In the genomic region with DNA sequence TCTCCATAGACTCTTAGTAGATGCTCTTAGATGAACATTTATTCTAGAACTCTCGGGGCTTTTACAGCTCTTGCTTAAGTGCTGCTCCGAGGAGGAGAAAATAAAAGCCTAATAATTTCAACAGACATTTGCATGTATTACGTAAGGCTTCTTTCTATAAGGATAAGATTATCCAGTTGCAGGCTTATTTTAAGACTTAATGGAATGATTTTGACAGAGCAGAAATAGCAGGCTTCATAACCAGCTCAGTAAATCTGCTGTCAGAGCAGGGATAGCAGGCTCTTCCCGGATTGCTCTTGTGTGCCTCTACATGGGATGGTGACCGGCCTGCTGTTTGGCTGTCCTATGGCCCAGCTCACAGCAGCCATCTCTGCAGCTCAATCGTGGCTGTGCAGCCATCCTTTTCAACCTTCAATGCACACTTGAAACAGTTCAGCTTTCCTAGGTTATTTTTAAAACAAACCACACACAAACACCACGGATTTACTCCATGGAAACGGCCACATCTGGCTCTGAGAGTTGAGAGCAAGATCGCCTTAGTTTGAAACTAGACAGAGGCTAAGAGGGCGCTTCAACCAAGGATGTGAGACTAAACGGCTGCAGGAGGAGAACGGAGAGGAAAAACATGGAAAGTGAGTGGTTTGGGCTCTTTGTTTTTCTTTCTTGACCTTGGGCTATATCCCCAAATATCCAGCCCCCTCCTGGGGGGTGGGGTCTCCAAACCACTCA, we compare ENCODE assay signal across 11 mouse cellular contexts. TPM values are rescaled to one million over a fixed set of nuclear protein-coding genes. Genes with fewer than 3 reads are reported as not detected.
DNase-seq lines count a peak whose midpoint lies in the region; ATAC-seq lines count a peak whose summit lies in the region.
"Had no signal": no experiment of that assay in that cellular context is flagged by ENCODE, and none has a peak within 500 bp of the region (broad histone marks: within the 10 kb centered on the region; RNA-seq: fewer than 3 reads in every experiment).

No protein-coding gene starts in this region.

- no peak overlapping the region for H3K9ac ChIP-seq in kidney, embryonic 15.5 days
- no peak overlapping the region for H3K9ac ChIP-seq in lung, embryonic 15.5 days
- no peak overlapping the region for H3K9ac ChIP-seq in embryonic facial prominence, embryonic 12.5 days
- no peak overlapping the region for H3K9ac ChIP-seq in stomach, embryonic 15.5 days
- H3K9ac ChIP-seq: limb, embryonic 15.5 days had no signal

- no peaks in the 10 kb centered on the region for H3K9me3 ChIP-seq in kidney, embryonic 15.5 days (replicated peaks)
- H3K9me3 ChIP-seq in lung, embryonic 15.5 days: no peaks in the 10 kb centered on the region
- H3K9me3 ChIP-seq in embryonic facial prominence, embryonic 12.5 days: no peaks in the 10 kb centered on the region
- no peaks in the 10 kb centered on the region for H3K9me3 ChIP-seq in stomach, embryonic 15.5 days
- H3K9me3 ChIP-seq: limb, embryonic 15.5 days had no signal

- H3K4me1 ChIP-seq in kidney, embryonic 15.5 days: peaks cover 47% of the 10 kb centered on the region
- H3K4me1 ChIP-seq in lung, embryonic 15.5 days: peaks cover 24% of the 10 kb centered on the region
- peaks cover 33% of the 10 kb centered on the region for H3K4me1 ChIP-seq in embryonic facial prominence, embryonic 12.5 days
- peaks cover 25% of the 10 kb centered on the region for H3K4me1 ChIP-seq in stomach, embryonic 15.5 days

- H3K4me3 ChIP-seq in kidney, embryonic 15.5 days (replicated peaks): no peak overlapping the region
- H3K4me3 ChIP-seq in lung, embryonic 15.5 days: no peak overlapping the region
- no peak overlapping the region for H3K4me3 ChIP-seq in embryonic facial prominence, embryonic 12.5 days
- no peak overlapping the region for H3K4me3 ChIP-seq in stomach, embryonic 15.5 days (replicated peaks)
- H3K4me3 ChIP-seq: limb, embryonic 15.5 days had no signal

- peak overlapping the region; percentile 87 for H3K27ac ChIP-seq in kidney, embryonic 15.5 days
- peak overlapping the region; percentile 87 for H3K27ac ChIP-seq in lung, embryonic 15.5 days
- H3K27ac ChIP-seq in embryonic facial prominence, embryonic 12.5 days: peak overlapping the region; percentile 46
- peak overlapping the region; percentile 63; the same call in 1 of the 2 replicates for H3K27ac ChIP-seq in stomach, embryonic 15.5 days
- H3K27ac ChIP-seq: macrophage had no signal

- no peaks in the 10 kb centered on the region for H3K36me3 ChIP-seq in kidney, embryonic 15.5 days
- no peaks in the 10 kb centered on the region for H3K36me3 ChIP-seq in lung, embryonic 15.5 days
- H3K36me3 ChIP-seq in embryonic facial prominence, embryonic 12.5 days: no peaks in the 10 kb centered on the region
- no peaks in the 10 kb centered on the region for H3K36me3 ChIP-seq in stomach, embryonic 15.5 days
- H3K36me3 ChIP-seq: limb, embryonic 15.5 days had no signal

- 47% methylated on average over 12 of the region's 12 CpGs for WGBS in kidney, embryonic 15.5 days
- 49% methylated on average over 12 of the region's 12 CpGs for WGBS in lung, embryonic 15.5 days
- WGBS in embryonic facial prominence, embryonic 12.5 days: 56% methylated on average over 12 of the region's 12 CpGs
- WGBS in stomach, embryonic 15.5 days: 51% methylated on average over 12 of the region's 12 CpGs

- no peak overlapping the region for H3K4me2 ChIP-seq in kidney, embryonic 15.5 days
- no peak overlapping the region for H3K4me2 ChIP-seq in lung, embryonic 15.5 days
- H3K4me2 ChIP-seq in embryonic facial prominence, embryonic 12.5 days (replicated peaks): no peak overlapping the region
- no peak overlapping the region for H3K4me2 ChIP-seq in stomach, embryonic 15.5 days
- H3K4me2 ChIP-seq: limb, embryonic 15.5 days had no signal

- 0 out of 2 replicates have a peak, but pooled peaks have one; percentile 3 for ATAC-seq in kidney, embryonic 15.5 days (replicated peaks; ENCODE audit: low FRiP score)
- ATAC-seq in lung, embryonic 15.5 days (ENCODE audit: borderline replicate concordance, extremely low read depth, low FRiP score, low TSS enrichment): no peak
- no peak for ATAC-seq in embryonic facial prominence, embryonic 12.5 days (ENCODE audit: insufficient number of reproducible peaks, insufficient read depth, low FRiP score, low TSS enrichment)
- no peak for ATAC-seq in stomach, embryonic 15.5 days (ENCODE audit: insufficient read depth, low FRiP score, low read depth)

- no peaks in the 10 kb centered on the region for H3K27me3 ChIP-seq in kidney, embryonic 15.5 days
- H3K27me3 ChIP-seq in lung, embryonic 15.5 days: no peaks in the 10 kb centered on the region
- H3K27me3 ChIP-seq in embryonic facial prominence, embryonic 12.5 days: no peaks in the 10 kb centered on the region
- H3K27me3 ChIP-seq in stomach, embryonic 15.5 days (replicated peaks): no peaks in the 10 kb centered on the region
- H3K27me3 ChIP-seq: limb, embryonic 15.5 days had no signal

- no peak for DNase-seq in kidney, adult 18-20 months
- no peak for DNase-seq in lung, postnatal 4 days
- DNase-seq in right cerebral cortex, postnatal 14 days: no peak
- DNase-seq: cerebellum, postnatal 14 days; gastrocnemius, postnatal 10 days had no signal

RNA-seq across cellular contexts. Expression of a gene that starts 27.2 kb away (rescaled TPM):
- polyA plus RNA-seq in kidney, embryonic 15.5 days (2015; fragmentation: Nextera tagmentation; extraction: Ambion mirVana): 20.9 and 21.7 TPM in 2 replicates
- polyA plus RNA-seq in lung, embryonic 15.5 days (2015; fragmentation: Nextera tagmentation; extraction: Ambion mirVana): 16.6 and 16.7 TPM in 2 replicates
- polyA plus RNA-seq in embryonic facial prominence, embryonic 12.5 days (2016; fragmentation: Nextera tagmentation; extraction: Ambion mirVana): 28.2 and 28.9 TPM in 2 replicates
- polyA plus RNA-seq in stomach, embryonic 15.5 days (2015; fragmentation: Nextera tagmentation; extraction: Ambion mirVana): 13.2 and 14.7 TPM in 2 replicates
